Mouse (Mus musculus) heart, postnatal 0 days (tissue): ENCODE data around the gene Alk. TPM values are rescaled to one million over a fixed set of nuclear protein-coding genes. Genes with fewer than 3 reads are reported as not detected.

Source experiments
- ATAC-seq: fragments of 200-750 bp; cut with Nextera tagmentation; 2 replicates; pipeline ENCODE4 v1.8.0; 2017; ENCODE audit warnings: low read depth, moderate number of reproducible peaks, moderate library complexity; ENCODE audit not compliant: insufficient read depth
- DNase-seq: peaks from one replicate; pipeline ENCODE4 v3.0.0-alpha.2; 2016; ENCODE audit warnings: low spot score
- H3K27ac ChIP-seq: fragments of 300-500 bp; sonication (generic); 2 replicates; pipeline ENCODE4 v1.5.1; 2014; ENCODE audit warnings: low read depth, mild to moderate bottlenecking
- H3K27me3 ChIP-seq: fragments of 300-500 bp; sonication (generic); 2 replicates; pipeline ENCODE4 v1.6.1; 2014; ENCODE audit warnings: low read length, mixed read lengths; ENCODE audit not compliant: control insufficient read depth, insufficient read depth
- H3K36me3 ChIP-seq: fragments of 300-500 bp; sonication (generic); replicated peaks from 2 replicates; pipeline ENCODE4 v1.6.1; 2014; ENCODE audit warnings: low read length, mixed read lengths; ENCODE audit not compliant: control insufficient read depth, insufficient read depth
- H3K4me1 ChIP-seq: fragments of 300-500 bp; sonication (generic); 2 replicates; pipeline ENCODE4 v1.6.1; 2014; ENCODE audit warnings: antibody characterized with exemption; ENCODE audit not compliant: control insufficient read depth, insufficient read depth
- H3K4me2 ChIP-seq: fragments of 300-500 bp; sonication (generic); 2 replicates; pipeline ENCODE4 v1.6.1; 2014; ENCODE audit warnings: low read depth, mild to moderate bottlenecking, low read length, moderate library complexity
- H3K4me3 ChIP-seq: fragments of 300-500 bp; sonication (generic); 2 replicates; pipeline ENCODE4 v1.5.1; 2014; ENCODE audit warnings: low read depth, low read length
- H3K9ac ChIP-seq: fragments of 300-500 bp; sonication (generic); replicated peaks from 2 replicates; pipeline ENCODE4 v1.6.1; 2014; ENCODE audit warnings: low read depth, low read length, mixed read lengths
- H3K9me3 ChIP-seq: fragments of 300-500 bp; sonication (generic); replicated peaks from 2 replicates; pipeline ENCODE4 v1.6.1; 2016; ENCODE audit warnings: low read length; ENCODE audit not compliant: control insufficient read depth
- CTCF ChIP-seq: IDR thresholded peaks from 2 replicates; pipeline ENCODE4 v1.5.1; 2016; ENCODE audit warnings: antibody characterized with exemption, control low read depth, low read depth
- EP300 ChIP-seq: IDR thresholded peaks from 2 replicates; pipeline ENCODE4 v1.6.1; 2016; ENCODE audit warnings: antibody characterized with exemption, low read depth
- WGBS: fragments of 180-500 bp; shearing (Covaris S2); extraction: QIAGEN DNeasy Blood & Tissue Kit; methylation state at CpG from one replicate; pipeline ENCODE4 v1.1.7; 2014; 5-methylcytosine and 5-hydroxymethylcytosine counted together
- polyA plus RNA-seq: library from polyadenylated mRNA; unstranded; fragments of >200 nt; fragmentation: Nextera tagmentation; extraction: Ambion mirVana; gene quantifications from 2 replicates; pipeline ENCODE4 v1.2.1, GENCODE M21; 2015
- total RNA-seq: library from RNA; depleted of rRNA; stranded (reverse); fragments of >200 nt; gene quantifications from 2 replicates; pipeline ENCODE4 v1.2.3, GENCODE M21; 2014; ENCODE audit warnings: low replicate concordance

Gene Alk
- total and polyA plus RNA-seq, 2 experiments from 2014 or later: 0.04 TPM; not detected in 1

GRCm38 (mm10) chr17:71994144-71994543 is 610.3 kb downstream of the Alk start:
- Histone ChIP-seq H3K36me3 (no peaks in the 10 kb centered on the region), H3K4me2 (no peak overlapping the region), H3K9ac (no peak overlapping the region), H3K4me1 (no peaks in the 10 kb centered on the region), H3K27me3 (no peaks in the 10 kb centered on the region), H3K27ac (no peak overlapping the region), H3K4me3 (no peak overlapping the region), H3K9me3 (no peaks in the 10 kb centered on the region)
- no peak for DNase-seq
- 75% methylated on average over 1 of the region's 1 CpGs for WGBS
- TF ChIP-seq CTCF (no peak), EP300 (no peak)
- no peak for ATAC-seq

- no peak overlapping the region for H3K27ac ChIP-seq
- no peaks in the 10 kb centered on the region for H3K27me3 ChIP-seq
- ATAC-seq (no peak), DNase-seq (no peak)
- H3K9ac ChIP-seq: no peak overlapping the region
- TF ChIP-seq CTCF (no peak), EP300 (no peak)
- no peaks in the 10 kb centered on the region for H3K9me3 ChIP-seq
- no peaks in the 10 kb centered on the region for H3K36me3 ChIP-seq
- H3K4me1 ChIP-seq: no peaks in the 10 kb centered on the region
- WGBS: 90% methylated on average over 2 of the region's 2 CpGs
- no peak overlapping the region for H3K4me2 ChIP-seq
- H3K4me3 ChIP-seq: no peak overlapping the region
Measured at GRCm38 (mm10) chr17:71993011-71993410, 611.4 kb downstream of the Alk start.

GRCm38 (mm10) chr17:71991260-71991659 is 613.2 kb downstream of the Alk start:
- no peaks in the 10 kb centered on the region for H3K4me1 ChIP-seq
- H3K4me3 ChIP-seq: no peak overlapping the region
- DNase-seq: no peak
- no peak overlapping the region for H3K27ac ChIP-seq
- no peak overlapping the region for H3K9ac ChIP-seq
- TF ChIP-seq CTCF: no peak
- no peak for TF ChIP-seq EP300
- no peak overlapping the region for H3K4me2 ChIP-seq
- H3K36me3 ChIP-seq: no peaks in the 10 kb centered on the region
- no peaks in the 10 kb centered on the region for H3K9me3 ChIP-seq
- 61% methylated on average over 3 of the region's 3 CpGs for WGBS
- ATAC-seq: no peak
- H3K27me3 ChIP-seq: no peaks in the 10 kb centered on the region

- WGBS: 72% methylated on average over 4 of the region's 4 CpGs
- no peaks in the 10 kb centered on the region for H3K36me3 ChIP-seq
- no peaks in the 10 kb centered on the region for H3K27me3 ChIP-seq
- no peak for TF ChIP-seq EP300
- no peak for TF ChIP-seq CTCF
- H3K4me2 ChIP-seq: no peak overlapping the region
- no peak overlapping the region for H3K9ac ChIP-seq
- H3K4me3 ChIP-seq: no peak overlapping the region
- no peak overlapping the region for H3K27ac ChIP-seq
- DNase-seq: no peak
- no peaks in the 10 kb centered on the region for H3K9me3 ChIP-seq
- H3K4me1 ChIP-seq: no peaks in the 10 kb centered on the region
- no peak for ATAC-seq
Measured at GRCm38 (mm10) chr17:71990176-71990720, 614.2 kb downstream of the Alk start.

- peak; percentile 11; the same call in 1 of the 2 replicates for ATAC-seq
- no peaks in the 10 kb centered on the region for H3K27me3 ChIP-seq
- H3K9ac ChIP-seq: no peak overlapping the region
- no peaks in the 10 kb centered on the region for H3K9me3 ChIP-seq
- 0 out of 2 replicates have a peak, but pooled peaks have one; percentile 14 for TF ChIP-seq EP300
- TF ChIP-seq CTCF: no peak
- WGBS: 67% methylated on average over 9 of the region's 9 CpGs
- no peaks in the 10 kb centered on the region for H3K4me1 ChIP-seq
- H3K27ac ChIP-seq: no peak overlapping the region
- H3K4me3 ChIP-seq: no peak overlapping the region
- H3K4me2 ChIP-seq: no peak overlapping the region
- no peaks in the 10 kb centered on the region for H3K36me3 ChIP-seq
- DNase-seq: peak; percentile 16
Measured at GRCm38 (mm10) chr17:71988736-71989569, 615.5 kb downstream of the Alk start.
